Mouse (Mus musculus) cortical plate, adult 2 months (tissue): ENCODE results near the gene Pomt2.

Experiments used
- CTCF ChIP-seq: fragments of 200-500 bp; IDR thresholded peaks from 2 replicates; pipeline ENCODE4 v1.5.1; 2011; ENCODE audit warnings: mild to moderate bottlenecking, control low read depth, low read length; ENCODE audit not compliant: insufficient read depth; ENCODE audit errors: extremely low read depth
- POLR2A ChIP-seq: fragments of 200-500 bp; IDR thresholded peaks from 2 replicates; pipeline ENCODE4 v1.6.1; 2011; ENCODE audit warnings: mild to moderate bottlenecking, low read length, control low read depth; ENCODE audit not compliant: insufficient read depth; ENCODE audit errors: extremely low read depth

- no peak for TF ChIP-seq CTCF
- no peak for TF ChIP-seq POLR2A
Measured at GRCm38 (mm10) chr12:87132784-87133183, 15.0 kb downstream of the Pomt2 start.
